Mouse (Mus musculus): ENCODE measurements around the gene Slc25a48. TPM values are rescaled to one million over a fixed set of nuclear protein-coding genes. Genes with fewer than 3 reads are reported as not detected.

Gene Slc25a48
- polyA plus RNA-seq, 2 experiments: 0.74 to 0.77 TPM

DNA sequence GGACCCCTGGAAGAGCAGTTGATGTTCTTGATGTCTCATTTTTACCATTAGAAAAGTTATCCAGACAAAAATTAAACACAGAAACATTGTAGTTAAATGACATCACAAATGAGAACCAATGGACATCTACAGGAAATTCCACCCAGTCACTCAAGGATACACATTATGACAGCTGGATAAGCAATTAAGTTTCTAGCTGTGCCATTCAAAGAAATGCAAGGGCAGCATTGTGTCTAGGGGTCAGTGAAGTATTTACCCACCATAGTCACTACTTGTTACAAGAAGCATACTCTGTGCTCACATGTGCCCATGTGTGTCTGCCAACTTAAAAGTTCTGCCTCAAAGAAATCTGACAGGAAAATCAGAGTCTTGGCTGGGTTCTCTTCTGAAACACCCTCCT, 75.4 kb downstream of the Slc25a48 start:
- no peak overlapping the region for H3K4me3 ChIP-seq (replicated peaks; ENCODE audit: low read length)
- no peaks in the 10 kb centered on the region for H3K9me3 ChIP-seq (ENCODE audit: control insufficient read depth, low read length)
- no peak for TF ChIP-seq POLR2A (IDR thresholded peaks at IDR 0.05; ENCODE audit: borderline replicate concordance, extremely low read depth, insufficient read depth, insufficient read length)
- no peak overlapping the region for H3K9ac ChIP-seq (ENCODE audit: low read depth, low read length, severe bottlenecking)
- ATAC-seq (ENCODE audit: low FRiP score, low read depth) (no peak), DNase-seq (ENCODE audit: low spot score) (no peak)
- H3K27ac ChIP-seq (replicated peaks; ENCODE audit: low read depth, low read length): no peak overlapping the region
- no peaks in the 10 kb centered on the region for H3K36me3 ChIP-seq (ENCODE audit: control insufficient read depth, insufficient read depth, low read length)
- H3K4me2 ChIP-seq (replicated peaks; ENCODE audit: low read depth, low read length, severe bottlenecking): no peak overlapping the region
- H3K4me1 ChIP-seq (ENCODE audit: control insufficient read depth, insufficient read depth, low read length): no peaks in the 10 kb centered on the region
- no peaks in the 10 kb centered on the region for H3K27me3 ChIP-seq (ENCODE audit: control insufficient read depth, insufficient read depth, low read length)

GRCm38 (mm10) chr13:56516311-56516710, 78.2 kb downstream of the Slc25a48 start:
- no peak overlapping the region for H3K9ac ChIP-seq (ENCODE audit: low read depth, low read length, severe bottlenecking)
- no peaks in the 10 kb centered on the region for H3K4me1 ChIP-seq (ENCODE audit: control insufficient read depth, insufficient read depth, low read length)
- no peak overlapping the region for H3K4me2 ChIP-seq (replicated peaks; ENCODE audit: low read depth, low read length, severe bottlenecking)
- ATAC-seq (ENCODE audit: low FRiP score, low read depth): no peak
- no peak overlapping the region for H3K4me3 ChIP-seq (replicated peaks; ENCODE audit: low read length)
- no peak for DNase-seq (ENCODE audit: low spot score)
- no peak overlapping the region for H3K27ac ChIP-seq (replicated peaks; ENCODE audit: low read depth, low read length)
- no peaks in the 10 kb centered on the region for H3K27me3 ChIP-seq (ENCODE audit: control insufficient read depth, insufficient read depth, low read length)
- 83% methylated on average over 4 of the region's 4 CpGs for WGBS
- TF ChIP-seq POLR2A (IDR thresholded peaks at IDR 0.05; ENCODE audit: borderline replicate concordance, extremely low read depth, insufficient read depth, insufficient read length): no peak
- H3K36me3 ChIP-seq (ENCODE audit: control insufficient read depth, insufficient read depth, low read length): no peaks in the 10 kb centered on the region
- H3K9me3 ChIP-seq (ENCODE audit: control insufficient read depth, low read length): no peaks in the 10 kb centered on the region

- no peak for TF ChIP-seq POLR2A (IDR thresholded peaks at IDR 0.05; ENCODE audit: borderline replicate concordance, extremely low read depth, insufficient read depth, insufficient read length)
- no peak for ATAC-seq (ENCODE audit: low FRiP score, low read depth)
Observed at GRCm38 (mm10) chr13:56516816-56517215, 78.7 kb downstream of the Slc25a48 start.

GRCm38 (mm10) chr13:56522081-56522820, 84.1 kb downstream of the Slc25a48 start, which contains the start of gene Fbxl21:
TSS of gene Fbxl21 (plus strand) at chr13:56522472.
- Histone ChIP-seq H3K36me3 (ENCODE audit: control insufficient read depth, insufficient read depth, low read length) (no peaks in the 10 kb centered on the region), H3K4me1 (ENCODE audit: control insufficient read depth, insufficient read depth, low read length) (no peaks in the 10 kb centered on the region), H3K9ac (ENCODE audit: low read depth, low read length, severe bottlenecking) (peak within 1 kb of the TSS; percentile 70), H3K27me3 (ENCODE audit: control insufficient read depth, insufficient read depth, low read length) (no peaks in the 10 kb centered on the region), H3K27ac (replicated peaks; ENCODE audit: low read depth, low read length) (no peak within 1 kb of the TSS), H3K4me3 (replicated peaks; ENCODE audit: low read length) (peak within 1 kb of the TSS; percentile 64), H3K4me2 (replicated peaks; ENCODE audit: low read depth, low read length, severe bottlenecking) (peak within 1 kb of the TSS; percentile 95), H3K9me3 (ENCODE audit: control insufficient read depth, low read length) (no peaks in the 10 kb centered on the region)
- under 1% methylated on average over 42 of the region's 56 CpGs for WGBS
- DNase-seq (ENCODE audit: low spot score) (peak; percentile 90), ATAC-seq (ENCODE audit: low FRiP score, low read depth) (peak; percentile 98)
- TF ChIP-seq POLR2A (IDR thresholded peaks at IDR 0.05; ENCODE audit: borderline replicate concordance, extremely low read depth, insufficient read depth, insufficient read length): 0 out of 2 replicates have a peak, but pooled peaks have one; percentile 42

More at GRCm38 (mm10) chr13:56516816-56517215, 78.7 kb downstream of the Slc25a48 start:
- DNase-seq (ENCODE audit: low spot score): no peak
- no peak overlapping the region for H3K4me3 ChIP-seq (replicated peaks; ENCODE audit: low read length)
- H3K27ac ChIP-seq (replicated peaks; ENCODE audit: low read depth, low read length): no peak overlapping the region
- H3K4me1 ChIP-seq (ENCODE audit: control insufficient read depth, insufficient read depth, low read length): no peaks in the 10 kb centered on the region
- no peak overlapping the region for H3K9ac ChIP-seq (ENCODE audit: low read depth, low read length, severe bottlenecking)
- H3K27me3 ChIP-seq (ENCODE audit: control insufficient read depth, insufficient read depth, low read length): no peaks in the 10 kb centered on the region
- no peaks in the 10 kb centered on the region for H3K36me3 ChIP-seq (ENCODE audit: control insufficient read depth, insufficient read depth, low read length)
- H3K4me2 ChIP-seq (replicated peaks; ENCODE audit: low read depth, low read length, severe bottlenecking): no peak overlapping the region
- 61% methylated on average over 7 of the region's 7 CpGs for WGBS
- no peaks in the 10 kb centered on the region for H3K9me3 ChIP-seq (ENCODE audit: control insufficient read depth, low read length)

- TF ChIP-seq POLR2A (IDR thresholded peaks at IDR 0.05; ENCODE audit: borderline replicate concordance, extremely low read depth, insufficient read depth, insufficient read length): no peak
- H3K9ac ChIP-seq (ENCODE audit: low read depth, low read length, severe bottlenecking): peak overlapping the region; percentile 70
- no peaks in the 10 kb centered on the region for H3K36me3 ChIP-seq (ENCODE audit: control insufficient read depth, insufficient read depth, low read length)
- no peak for ATAC-seq (ENCODE audit: low FRiP score, low read depth)
- H3K4me1 ChIP-seq (ENCODE audit: control insufficient read depth, insufficient read depth, low read length): no peaks in the 10 kb centered on the region
- no peaks in the 10 kb centered on the region for H3K27me3 ChIP-seq (ENCODE audit: control insufficient read depth, insufficient read depth, low read length)
- 6% methylated on average over 8 of the region's 8 CpGs for WGBS
- H3K4me2 ChIP-seq (replicated peaks; ENCODE audit: low read depth, low read length, severe bottlenecking): peak overlapping the region; percentile 95
- no peak for DNase-seq (ENCODE audit: low spot score)
- H3K9me3 ChIP-seq (ENCODE audit: control insufficient read depth, low read length): no peaks in the 10 kb centered on the region
- peak overlapping the region; percentile 64 for H3K4me3 ChIP-seq (replicated peaks; ENCODE audit: low read length)
- H3K27ac ChIP-seq (replicated peaks; ENCODE audit: low read depth, low read length): no peak overlapping the region
Observed at GRCm38 (mm10) chr13:56522821-56523167, 84.6 kb downstream of the Slc25a48 start.

Other genes with a start within 250 kb of the Slc25a48 start
- gene Neurog1, start 186.2 kb upstream of the Slc25a48 start, polyA plus RNA-seq (2012; rRNA removed): 0.04 and 0.06 TPM in 2 replicates
- not detected in 2 replicates for gene Neurog1, start 186.2 kb upstream of the Slc25a48 start, polyA plus RNA-seq (2014; fragmentation: Nextera tagmentation; extraction: Ambion mirVana)
- 421 and 443 TPM in 2 replicates for gene Cxcl14, start 141.8 kb upstream of the Slc25a48 start, polyA plus RNA-seq (2012; rRNA removed)
- gene Cxcl14, start 141.8 kb upstream of the Slc25a48 start, polyA plus RNA-seq (2014; fragmentation: Nextera tagmentation; extraction: Ambion mirVana): 474 and 556 TPM in 2 replicates
- gene Gm3045, start 11.8 kb upstream of the Slc25a48 start, polyA plus RNA-seq (2012; rRNA removed): 0.04 and 0.10 TPM in 2 replicates
- gene Gm3045, start 11.8 kb upstream of the Slc25a48 start, polyA plus RNA-seq (2014; fragmentation: Nextera tagmentation; extraction: Ambion mirVana): not detected in 2 replicates
- not detected in 2 replicates for gene Il9, start 43.9 kb downstream of the Slc25a48 start, polyA plus RNA-seq (2012; rRNA removed)
- not detected in 2 replicates for gene Il9, start 43.9 kb downstream of the Slc25a48 start, polyA plus RNA-seq (2014; fragmentation: Nextera tagmentation; extraction: Ambion mirVana)
- 3.0 and 3.2 TPM in 2 replicates for gene Fbxl21, start 84.1 kb downstream of the Slc25a48 start, polyA plus RNA-seq (2012; rRNA removed)
- 2.8 and 3.7 TPM in 2 replicates for gene Fbxl21, start 84.1 kb downstream of the Slc25a48 start, polyA plus RNA-seq (2014; fragmentation: Nextera tagmentation; extraction: Ambion mirVana)
- gene Lect2, start 110.1 kb downstream of the Slc25a48 start, polyA plus RNA-seq (2012; rRNA removed): not detected in 2 replicates
- gene Lect2, start 110.1 kb downstream of the Slc25a48 start, polyA plus RNA-seq (2014; fragmentation: Nextera tagmentation; extraction: Ambion mirVana): not detected in 2 replicates
- 146 and 183 TPM in 2 replicates for gene Tgfbi, start 171.2 kb downstream of the Slc25a48 start, polyA plus RNA-seq (2012; rRNA removed)
- 99.3 and 128 TPM in 2 replicates for gene Tgfbi, start 171.2 kb downstream of the Slc25a48 start, polyA plus RNA-seq (2014; fragmentation: Nextera tagmentation; extraction: Ambion mirVana)

Measured in limb, embryonic 14.5 days (tissue).